Mouse (Mus musculus) cortical plate, adult 2 months (tissue): Measurements from ENCODE around the gene Zfp787. TPM values are rescaled to one million over a fixed set of nuclear protein-coding genes. Genes with fewer than 3 reads are reported as not detected.
A peak's percentile ranks its signal among the peaks of the same experiment; 100 is the strongest.

Experiments used
- H3K27ac ChIP-seq: fragments of 200-500 bp; 2 replicates; pipeline ENCODE4 v1.5.1; 2012; ENCODE audit warnings: low read length, control low read depth, inconsistent platforms; ENCODE audit not compliant: insufficient read depth
- H3K4me1 ChIP-seq: fragments of 200-500 bp; 2 replicates; pipeline ENCODE4 v1.6.1; 2011; ENCODE audit warnings: low read length; ENCODE audit not compliant: control insufficient read depth, insufficient read depth
- H3K4me3 ChIP-seq: fragments of 200-500 bp; 2 replicates; pipeline ENCODE4 v1.5.1; 2011; ENCODE audit warnings: mild to moderate bottlenecking, low read length, control low read depth; ENCODE audit not compliant: insufficient read depth
- CTCF ChIP-seq: fragments of 200-500 bp; IDR thresholded peaks from 2 replicates; pipeline ENCODE4 v1.5.1; 2011; ENCODE audit warnings: mild to moderate bottlenecking, control low read depth, low read length; ENCODE audit not compliant: insufficient read depth; ENCODE audit errors: extremely low read depth
- POLR2A ChIP-seq: fragments of 200-500 bp; IDR thresholded peaks from 2 replicates; pipeline ENCODE4 v1.6.1; 2011; ENCODE audit warnings: mild to moderate bottlenecking, low read length, control low read depth; ENCODE audit not compliant: insufficient read depth; ENCODE audit errors: extremely low read depth
- polyA plus RNA-seq: library from polyadenylated mRNA; depleted of rRNA; stranded (reverse); fragments of >200 nt; gene quantifications from 2 replicates; pipeline ENCODE4 v1.2.3, GENCODE M21; 2012

Zfp787 gene
- polyA plus RNA-seq, 1 experiment, result 37.9 TPM

DNA sequence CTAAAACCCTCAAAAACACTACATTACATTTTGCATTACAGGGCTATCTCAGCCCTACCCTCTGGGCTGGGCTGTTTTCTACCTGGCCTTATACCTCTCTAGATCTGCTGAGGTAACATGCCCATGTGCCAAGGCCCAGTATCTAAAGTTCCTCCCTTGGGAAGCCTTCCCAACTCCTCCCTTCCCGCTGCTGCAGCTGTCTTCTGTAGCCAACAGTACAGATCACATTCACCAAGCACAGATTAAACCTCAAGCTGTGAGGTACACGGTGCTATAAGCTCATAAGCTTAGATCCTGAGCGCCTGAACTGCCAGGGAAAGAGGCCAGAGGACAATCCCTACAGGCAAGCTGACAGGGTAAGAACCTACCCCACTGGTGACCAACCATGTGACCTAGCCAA, 3.8 kb downstream of the Zfp787 start:
- Histone ChIP-seq H3K4me1 (peaks cover 14% of the 10 kb centered on the region; the same call in 1 of the 2 replicates), H3K27ac (no peak overlapping the region), H3K4me3 (no peak overlapping the region)
- no peak for TF ChIP-seq CTCF

DNA sequence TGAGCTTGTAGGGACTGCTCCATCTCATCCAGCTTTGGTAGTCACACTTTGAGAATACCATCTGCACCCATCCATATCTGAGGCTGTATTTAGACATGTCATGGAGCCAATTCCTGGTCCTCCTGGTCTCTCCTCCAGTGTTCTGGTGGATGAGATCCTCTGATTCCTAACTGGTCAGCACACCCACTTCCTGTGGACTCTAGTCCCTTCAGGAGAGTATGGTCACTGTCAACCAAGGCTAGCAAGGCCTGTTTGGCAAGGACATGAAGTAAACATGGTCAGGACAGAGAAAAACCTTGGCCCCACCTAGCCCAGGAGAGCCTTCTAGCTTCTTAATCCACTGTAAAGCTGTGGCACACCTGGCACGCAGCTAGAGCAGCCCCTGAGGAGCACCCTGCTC, 4.5 kb downstream of the Zfp787 start:
- no peak for TF ChIP-seq CTCF
- TF ChIP-seq POLR2A, result no peak
- Histone ChIP-seq H3K27ac (no peak overlapping the region), H3K4me3 (no peak overlapping the region), H3K4me1 (peaks cover 12% of the 10 kb centered on the region; the same call in 1 of the 2 replicates)

GRCm38 (mm10) chr7:6147688-6148087, 8.1 kb downstream of the Zfp787 start:
- Histone ChIP-seq H3K27ac (0 out of 2 replicates have a peak overlapping the region, but pooled peaks have one; percentile 15), H3K4me1 (peaks cover 13% of the 10 kb centered on the region), H3K4me3 (no peak overlapping the region)
- TF ChIP-seq POLR2A, result no peak
- TF ChIP-seq CTCF, result no peak

- Histone ChIP-seq H3K27ac (no peak overlapping the region), H3K4me1 (peaks cover 13% of the 10 kb centered on the region), H3K4me3 (no peak overlapping the region)
- TF ChIP-seq CTCF, result no peak
- TF ChIP-seq POLR2A, result no peak
Measured at GRCm38 (mm10) chr7:6146982-6147325, 8.8 kb downstream of the Zfp787 start.

- Histone ChIP-seq H3K4me1 (peaks cover 12% of the 10 kb centered on the region), H3K4me3 (no peak overlapping the region), H3K27ac (no peak overlapping the region)
- no peak for TF ChIP-seq POLR2A
- no peak for TF ChIP-seq CTCF
Measured at GRCm38 (mm10) chr7:6146194-6146981, 9.4 kb downstream of the Zfp787 start.

DNA sequence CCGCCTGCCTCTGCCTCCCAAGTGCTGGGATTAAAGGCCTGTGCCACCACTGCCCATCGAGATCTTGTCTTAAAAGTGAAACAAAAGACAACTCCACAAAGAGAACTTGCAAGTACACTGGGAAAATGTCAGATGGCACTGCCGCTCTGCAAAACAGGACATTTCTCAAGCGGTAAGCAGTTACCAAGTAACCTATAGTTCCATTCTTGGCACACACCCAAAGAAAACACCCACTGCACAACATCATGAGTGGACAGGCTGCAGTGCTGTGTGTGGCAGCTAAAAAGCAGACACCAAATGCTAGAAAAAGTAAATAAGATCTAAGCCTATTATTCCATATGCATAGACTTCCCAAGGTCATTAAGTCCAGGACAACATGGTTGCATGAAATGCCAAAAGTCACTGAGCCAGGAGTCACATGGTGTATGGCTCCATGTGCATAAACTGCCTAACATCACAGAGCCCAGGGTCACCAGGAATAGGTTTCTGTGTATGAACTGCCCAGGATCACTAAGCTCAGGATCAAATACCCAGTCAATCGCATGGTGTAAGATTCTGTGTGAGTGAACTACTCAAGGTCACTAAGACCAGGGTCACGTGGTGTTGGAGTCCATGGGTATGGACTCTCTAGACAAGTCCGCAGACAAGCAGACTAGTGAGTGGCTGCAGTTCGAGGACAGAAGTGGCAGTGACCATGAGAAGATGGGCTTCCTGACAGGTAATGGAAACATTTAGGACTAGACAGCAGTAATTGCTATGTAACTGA, 10.2 kb downstream of the Zfp787 start:
- TF ChIP-seq CTCF (no peak), POLR2A (no peak)
- H3K4me1 ChIP-seq, result peaks cover 10% of the 10 kb centered on the region
- H3K27ac ChIP-seq, result no peak overlapping the region
- no peak overlapping the region for H3K4me3 ChIP-seq

- TF ChIP-seq POLR2A (no peak), CTCF (no peak)
- H3K27ac ChIP-seq, result peak overlapping the region; percentile 44; the same call in 1 of the 2 replicates
- H3K4me1 ChIP-seq, result peaks cover 10% of the 10 kb centered on the region
- no peak overlapping the region for H3K4me3 ChIP-seq
Measured at GRCm38 (mm10) chr7:6143991-6144531, 11.7 kb downstream of the Zfp787 start.

GRCm38 (mm10) chr7:6139295-6139694, 16.5 kb downstream of the Zfp787 start:
- no peak overlapping the region for H3K4me3 ChIP-seq
- peaks cover 1% of the 10 kb centered on the region; the same call in 1 of the 2 replicates for H3K4me1 ChIP-seq
- no peak for TF ChIP-seq POLR2A
- H3K27ac ChIP-seq, result no peak overlapping the region

GRCm38 (mm10) chr7:6136497-6136896, 19.3 kb downstream of the Zfp787 start:
- no peaks in the 10 kb centered on the region for H3K4me1 ChIP-seq
- no peak for TF ChIP-seq CTCF
- no peak for TF ChIP-seq POLR2A
- H3K27ac ChIP-seq, result no peak overlapping the region
- H3K4me3 ChIP-seq, result no peak overlapping the region
